Mouse (Mus musculus) spleen, adult 10 weeks (tissue): ENCODE measurements around the gene Zfp935. TPM values are rescaled to one million over a fixed set of nuclear protein-coding genes. Genes with fewer than 3 reads are reported as not detected.

Experiments
- polyA plus RNA-seq: library from polyadenylated mRNA; stranded (reverse); fragments of 350-450 nt; fragmentation: Illumina TruSeq; extraction: RNeasy Lipid Tissue Mini Kit (QIAGEN cat#74804); gene quantifications from one replicate; pipeline ENCODE4 v1.2.3, GENCODE M21; 2015; ENCODE audit warnings: low replicate concordance; ENCODE audit not compliant: insufficient read depth

Zfp935 gene
- polyA plus RNA-seq, result 1.3 TPM

GRCm38 (mm10) chr13:62558189-62559110 lies at the start of gene Zfp935:
Zfp935 (minus strand) TSS chr13:62558511.

GRCm38 (mm10) chr13:62571099-62571498 lies 12.8 kb upstream of the Zfp935 start, which contains the start of gene Zfp934:
Zfp934 (minus strand) TSS chr13:62571199.

GRCm38 (mm10) chr13:62466424-62467334 lies 91.6 kb downstream of the Zfp935 start, which contains the start of gene Gm49359:
Gm49359 (minus strand) TSS chr13:62466832.

Other genes starting within 250 kb of the Zfp935 start
- gene Gm3604, start 175.3 kb downstream of the Zfp935 start, polyA plus RNA-seq, result 5.6 TPM
- 31.0 TPM for gene Gm49359, start 91.7 kb downstream of the Zfp935 start, polyA plus RNA-seq
- gene Zfp934, start 12.7 kb upstream of the Zfp935 start, polyA plus RNA-seq, result 29.5 TPM
- 8.9 TPM for gene 6720489N17Rik, start 65.7 kb upstream of the Zfp935 start, polyA plus RNA-seq
- gene Platr25, start 202.2 kb upstream of the Zfp935 start, polyA plus RNA-seq, result 39.6 TPM
- gene Gm5141, start 227.3 kb upstream of the Zfp935 start, polyA plus RNA-seq, result 9.4 TPM